Mouse (Mus musculus) testis, adult 2 months (tissue): ENCODE measurements around the gene C87436.

Experiments used
- CTCF ChIP-seq: fragments of 200-500 bp; IDR thresholded peaks from 2 replicates; pipeline ENCODE4 v1.5.1; 2012; ENCODE audit warnings: low read depth, mild to moderate bottlenecking, inconsistent platforms, low read length, moderate library complexity; ENCODE audit not compliant: control insufficient read depth, insufficient read depth, insufficient replicate concordance
- POLR2A ChIP-seq: fragments of 200-500 bp; IDR thresholded peaks from 2 replicates; pipeline ENCODE4 v1.6.1; 2012; ENCODE audit warnings: low read depth, mild to moderate bottlenecking, inconsistent platforms, low read length, moderate library complexity; ENCODE audit not compliant: control insufficient read depth

GRCm38 (mm10) chr6:86399995-86400394, 38.2 kb upstream of the C87436 start:
- TF ChIP-seq CTCF (no peak), POLR2A (no peak)
